Mouse (Mus musculus): ENCODE data around the gene Esrrg.

DNA sequence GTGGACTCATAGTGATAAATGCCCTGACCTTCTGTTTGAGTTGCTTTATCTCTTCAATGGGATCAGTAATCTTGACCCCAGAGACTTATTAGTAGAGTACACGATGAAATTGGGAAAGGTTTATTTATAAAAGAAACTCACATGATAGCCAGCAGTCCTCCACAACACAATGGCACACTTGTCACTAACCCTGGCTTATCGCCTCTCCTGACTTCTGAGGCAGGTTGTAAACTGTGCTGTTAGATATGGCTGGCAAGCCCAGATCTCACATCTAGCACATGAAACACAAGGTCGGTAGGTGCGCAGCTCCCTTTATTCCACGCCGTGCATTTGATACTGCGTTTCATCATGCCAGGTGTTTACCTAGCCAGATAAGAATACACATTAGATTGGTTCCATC is 288.3 kb downstream of the Esrrg start:
- no peak for TF ChIP-seq CTCF (IDR thresholded peaks at IDR 0.05; ENCODE audit: extremely low read depth, insufficient read depth, insufficient read length, insufficient replicate concordance)
- TF ChIP-seq POLR2A (IDR thresholded peaks at IDR 0.05; ENCODE audit: low read depth, low read length): no peak
